Mouse (Mus musculus) megakaryocyte-erythroid progenitor cell, adult 5-6 weeks (primary cell): ENCODE results near the gene Alpk1. TPM values are rescaled to one million over a fixed set of nuclear protein-coding genes. Genes with fewer than 3 reads are reported as not detected.

Experiments
- total RNA-seq, 2 experiments: library from RNA; stranded (forward) in 1 of 2; stranded (reverse) in 1 of 2; fragments of 200-1000, 215-1000 nt in 1 of 2; fragments of >200 nt in 1 of 2; fragmentation: Nextera tagmentation in 1 of 2; gene quantifications; 2 replicates each; pipeline ENCODE4 v1.2.3; 2014 to 2017

Alpk1 gene
- total RNA-seq, 2 experiments from 2014 or later: 3.7 to 5.7 TPM

Other genes starting within 250 kb of the Alpk1 start
- gene Larp7, start 227.2 kb downstream of the Alpk1 start, total RNA-seq (2014; fragmentation: Nextera tagmentation): 74.0 and 76.2 TPM in 2 replicates
- gene Larp7, start 227.2 kb downstream of the Alpk1 start, total RNA-seq (2017): 150 and 188 TPM in 2 replicates
- gene Zgrf1, start 227.0 kb downstream of the Alpk1 start, total RNA-seq (2014; fragmentation: Nextera tagmentation): 39.4 and 40.0 TPM in 2 replicates
- gene Zgrf1, start 227.0 kb downstream of the Alpk1 start, total RNA-seq (2017): 24.4 and 26.6 TPM in 2 replicates
- not detected in 2 replicates for gene Neurog2, start 147.4 kb downstream of the Alpk1 start, total RNA-seq (2014; fragmentation: Nextera tagmentation)
- not detected in 2 replicates for gene Neurog2, start 147.4 kb downstream of the Alpk1 start, total RNA-seq (2017)
- gene Tifa, start 9.3 kb upstream of the Alpk1 start, total RNA-seq (2014; fragmentation: Nextera tagmentation): 34.5 and 36.0 TPM in 2 replicates
- gene Tifa, start 9.3 kb upstream of the Alpk1 start, total RNA-seq (2017): 32.1 and 34.1 TPM in 2 replicates
- 93.2 and 102 TPM in 2 replicates for gene Ap1ar, start 57.0 kb upstream of the Alpk1 start, total RNA-seq (2014; fragmentation: Nextera tagmentation)
- 109 and 114 TPM in 2 replicates for gene Ap1ar, start 57.0 kb upstream of the Alpk1 start, total RNA-seq (2017)
- gene Fam241a, start 115.8 kb upstream of the Alpk1 start, total RNA-seq (2014; fragmentation: Nextera tagmentation): 54.3 and 72.8 TPM in 2 replicates
- gene Fam241a, start 115.8 kb upstream of the Alpk1 start, total RNA-seq (2017): 52.8 and 54.1 TPM in 2 replicates